Mouse (Mus musculus): ENCODE measurements around the gene Agfg2.

GRCm38 (mm10) chr5:137649669-137650571 is 34.6 kb downstream of the Agfg2 start:
- TF ChIP-seq POLR2A (IDR thresholded peaks at IDR 0.05; ENCODE audit: borderline replicate concordance, insufficient read depth, low read length) = no peak
- TF ChIP-seq CTCF (IDR thresholded peaks at IDR 0.05; ENCODE audit: borderline replicate concordance, insufficient read depth, low read depth, low read length) = no peak

All from cerebellum, adult 2 months (tissue).